Mouse (Mus musculus): ENCODE measurements around the gene Gm49337. TPM values are rescaled to one million over a fixed set of nuclear protein-coding genes. Genes with fewer than 3 reads are reported as not detected.

Gene Gm49337
- not detected in 2 replicates for polyA plus RNA-seq (2015; fragmentation: Nextera tagmentation; extraction: Ambion mirVana)

- no peak for ATAC-seq (ENCODE audit: low FRiP score)
- H3K27me3 ChIP-seq = no peaks in the 10 kb centered on the region
- 82% methylated on average over 6 of the region's 6 CpGs for WGBS
- no peak within 1 kb of the TSS for H3K9ac ChIP-seq
- no peaks in the 10 kb centered on the region for H3K9me3 ChIP-seq
- H3K4me2 ChIP-seq = no peak within 1 kb of the TSS
- H3K4me3 ChIP-seq = no peak within 1 kb of the TSS
- no peaks in the 10 kb centered on the region for H3K36me3 ChIP-seq
- no peak within 1 kb of the TSS for H3K27ac ChIP-seq
- peaks cover 28% of the 10 kb centered on the region for H3K4me1 ChIP-seq (replicated peaks)
Observed at GRCm38 (mm10) chr4:116173072-116173471, at the start of gene Gm49337, which contains the start of gene 1700042G07Rik. Gene Gm49337 (plus strand): TSS chr4:116173384. Gene 1700042G07Rik (plus strand): TSS chr4:116173372.

DNA sequence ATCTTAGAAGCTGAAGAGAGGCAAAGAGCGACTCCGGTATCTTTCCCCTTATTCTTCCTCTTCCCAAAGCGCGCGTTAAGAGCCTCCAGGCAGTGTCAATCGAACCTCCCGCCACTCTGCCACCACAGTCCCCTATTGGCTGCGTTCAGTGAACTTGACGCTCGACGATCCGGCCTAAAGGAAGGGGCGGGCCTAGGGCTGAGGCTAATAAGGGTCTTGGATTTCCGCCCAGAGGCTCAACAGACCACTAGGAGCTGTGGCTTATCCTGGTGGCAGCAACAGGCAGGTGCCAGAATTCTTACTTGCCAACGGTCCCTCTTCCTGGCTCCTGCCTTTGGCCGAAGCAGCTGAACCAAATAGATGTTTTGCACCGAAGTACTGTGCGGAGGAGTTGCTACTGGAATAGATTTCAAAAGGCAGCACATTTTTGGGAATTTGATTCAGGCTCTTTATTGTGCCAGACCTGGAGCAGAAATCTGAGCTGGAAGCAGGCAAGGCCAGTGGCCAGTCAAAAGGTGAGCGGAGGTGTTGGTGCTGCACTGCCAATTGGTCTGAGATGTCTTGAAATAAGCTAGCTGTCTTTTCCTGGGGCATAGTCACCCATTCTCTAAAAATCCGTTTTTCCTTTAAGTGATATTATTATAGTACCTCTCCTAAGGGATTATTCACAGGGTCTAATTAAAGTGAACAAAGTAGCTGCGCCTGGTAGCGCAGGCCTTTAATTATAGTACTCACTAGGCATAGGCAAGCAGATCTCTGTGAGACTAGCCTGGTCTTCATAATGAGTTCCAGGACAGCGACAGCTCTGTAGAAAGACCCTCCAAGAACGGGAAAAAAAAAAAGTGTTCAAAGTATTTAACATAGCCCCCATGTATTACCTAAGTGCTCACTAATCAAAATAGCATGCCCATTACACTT is 49.3 kb upstream of the Gm49337 start, which contains the start of the genes Rad54l and Pomgnt1:
TSS of gene Rad54l (minus strand) at position 89 of the 918 bp plus-strand sequence.
TSS of gene Pomgnt1 (plus strand) at position 239 of the 918 bp plus-strand sequence.
- WGBS = 7% methylated on average over 24 of the region's 24 CpGs
- peak within 1 kb of the TSS; percentile 74 for H3K9ac ChIP-seq
- peak within 1 kb of the TSS; percentile 63 for H3K27ac ChIP-seq
- H3K27me3 ChIP-seq = no peaks in the 10 kb centered on the region
- H3K36me3 ChIP-seq = no peaks in the 10 kb centered on the region
- peak within 1 kb of the TSS; percentile 54 for H3K4me3 ChIP-seq
- H3K4me2 ChIP-seq = peak within 1 kb of the TSS; percentile 70
- peak; percentile 98 for ATAC-seq (ENCODE audit: low FRiP score)
- H3K9me3 ChIP-seq = no peaks in the 10 kb centered on the region
- peaks cover 20% of the 10 kb centered on the region for H3K4me1 ChIP-seq (replicated peaks)

DNA sequence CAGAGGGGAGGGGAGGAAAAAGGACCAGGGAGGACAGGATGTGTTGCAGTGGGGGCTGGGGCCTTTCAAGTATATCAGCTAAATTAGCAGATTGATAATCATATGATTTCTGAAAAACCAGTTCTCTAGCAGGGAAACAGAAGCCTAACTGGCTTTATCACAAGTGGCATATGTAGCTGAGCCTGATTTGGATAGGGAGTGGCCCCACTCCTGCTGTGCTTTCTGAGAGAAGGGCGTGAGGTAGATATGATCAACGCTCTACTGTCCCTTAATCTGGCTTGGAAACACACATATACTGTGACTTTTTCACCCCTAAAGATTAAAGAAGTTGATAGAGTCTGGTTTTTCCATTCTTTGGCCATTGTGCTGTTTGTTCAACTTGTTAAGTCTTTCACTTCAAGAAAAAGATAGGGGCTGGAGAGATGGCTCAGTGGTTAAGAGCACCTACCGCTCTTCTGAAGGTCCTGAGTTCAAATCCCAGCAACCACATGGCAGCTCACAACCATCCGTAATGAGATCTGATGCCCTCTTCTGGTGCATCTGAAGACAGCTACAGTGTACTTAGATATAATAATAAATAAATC is 47.3 kb upstream of the Gm49337 start:
- 96% methylated on average over 4 of the region's 4 CpGs for WGBS
- H3K27me3 ChIP-seq = no peaks in the 10 kb centered on the region
- H3K27ac ChIP-seq = no peak overlapping the region
- H3K9me3 ChIP-seq = no peaks in the 10 kb centered on the region
- no peaks in the 10 kb centered on the region for H3K36me3 ChIP-seq
- no peak overlapping the region for H3K4me3 ChIP-seq
- no peak overlapping the region for H3K9ac ChIP-seq
- no peak for ATAC-seq (ENCODE audit: low FRiP score)
- H3K4me2 ChIP-seq = no peak overlapping the region
- H3K4me1 ChIP-seq (replicated peaks) = peaks cover 20% of the 10 kb centered on the region

- Histone ChIP-seq H3K4me3 (no peak overlapping the region), H3K27me3 (no peaks in the 10 kb centered on the region), H3K27ac (peak overlapping the region; percentile 35; the same call in 1 of the 2 replicates), H3K4me1 (replicated peaks) (peaks cover 17% of the 10 kb centered on the region), H3K4me2 (no peak overlapping the region), H3K36me3 (no peaks in the 10 kb centered on the region), H3K9ac (peak overlapping the region; percentile 51), H3K9me3 (no peaks in the 10 kb centered on the region)
- ATAC-seq (ENCODE audit: low FRiP score) = no peak
- WGBS = 56% methylated on average over 6 of the region's 6 CpGs
Observed at GRCm38 (mm10) chr4:116127956-116128355, 45.2 kb upstream of the Gm49337 start.

GRCm38 (mm10) chr4:116133126-116133525 is 40.1 kb upstream of the Gm49337 start:
- Histone ChIP-seq H3K9me3 (no peaks in the 10 kb centered on the region), H3K4me2 (no peak overlapping the region), H3K27ac (no peak overlapping the region), H3K27me3 (no peaks in the 10 kb centered on the region), H3K9ac (0 out of 2 replicates have a peak overlapping the region, but pooled peaks have one; percentile 31), H3K4me1 (replicated peaks) (no peaks in the 10 kb centered on the region), H3K36me3 (no peaks in the 10 kb centered on the region), H3K4me3 (no peak overlapping the region)
- WGBS = 82% methylated on average over 4 of the region's 4 CpGs
- ATAC-seq (ENCODE audit: low FRiP score) = no peak

- H3K27me3 ChIP-seq = no peaks in the 10 kb centered on the region
- H3K9ac ChIP-seq = no peak overlapping the region
- ATAC-seq (ENCODE audit: low FRiP score) = no peak
- H3K36me3 ChIP-seq = no peaks in the 10 kb centered on the region
- no peaks in the 10 kb centered on the region for H3K4me1 ChIP-seq (replicated peaks)
- WGBS = 40% methylated on average over 2 of the region's 2 CpGs
- no peak overlapping the region for H3K27ac ChIP-seq
- H3K4me3 ChIP-seq = no peak overlapping the region
- H3K9me3 ChIP-seq = no peaks in the 10 kb centered on the region
- no peak overlapping the region for H3K4me2 ChIP-seq
Observed at GRCm38 (mm10) chr4:116134990-116135389, 38.2 kb upstream of the Gm49337 start.

DNA sequence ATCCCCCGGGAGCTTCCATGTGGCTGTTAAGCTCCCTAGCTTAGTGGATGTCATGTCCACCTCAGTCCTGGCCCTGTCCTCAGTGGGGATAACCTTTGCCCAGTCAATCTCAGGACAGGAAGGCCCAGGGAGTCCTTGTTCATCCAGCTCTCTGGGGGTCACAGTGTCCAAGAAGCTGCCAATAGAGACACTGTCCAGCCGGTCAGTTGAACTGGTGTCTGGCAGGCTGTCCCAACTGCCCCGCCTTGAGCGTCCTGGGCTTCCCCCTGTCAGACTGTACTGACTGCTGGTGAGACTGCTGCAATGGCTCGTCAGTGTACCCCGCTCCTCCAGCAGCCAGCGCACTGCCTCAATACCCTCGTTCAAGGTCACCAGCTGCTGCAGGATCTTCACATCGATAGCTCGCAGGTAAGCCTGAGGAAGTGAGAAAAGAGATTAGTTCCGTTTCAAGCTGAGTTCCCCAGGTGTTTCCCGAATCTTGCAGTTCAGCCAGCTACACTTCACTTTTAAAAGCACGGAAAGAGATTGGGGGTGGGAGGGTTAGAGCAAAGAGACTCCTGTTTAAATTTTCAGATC is 35.7 kb upstream of the Gm49337 start:
- WGBS = 59% methylated on average over 13 of the region's 13 CpGs
- no peaks in the 10 kb centered on the region for H3K4me1 ChIP-seq (replicated peaks)
- H3K27ac ChIP-seq = no peak overlapping the region
- ATAC-seq (ENCODE audit: low FRiP score) = no peak
- no peak overlapping the region for H3K4me3 ChIP-seq
- H3K9me3 ChIP-seq = no peaks in the 10 kb centered on the region
- H3K9ac ChIP-seq = no peak overlapping the region
- H3K27me3 ChIP-seq = peaks cover 11% of the 10 kb centered on the region; the same call in 1 of the 2 replicates
- H3K36me3 ChIP-seq = no peaks in the 10 kb centered on the region
- H3K4me2 ChIP-seq = no peak overlapping the region

GRCm38 (mm10) chr4:116140801-116141574 is 32.2 kb upstream of the Gm49337 start:
- ATAC-seq (ENCODE audit: low FRiP score) = no peak
- Histone ChIP-seq H3K4me3 (no peak overlapping the region), H3K9me3 (no peaks in the 10 kb centered on the region)

DNA sequence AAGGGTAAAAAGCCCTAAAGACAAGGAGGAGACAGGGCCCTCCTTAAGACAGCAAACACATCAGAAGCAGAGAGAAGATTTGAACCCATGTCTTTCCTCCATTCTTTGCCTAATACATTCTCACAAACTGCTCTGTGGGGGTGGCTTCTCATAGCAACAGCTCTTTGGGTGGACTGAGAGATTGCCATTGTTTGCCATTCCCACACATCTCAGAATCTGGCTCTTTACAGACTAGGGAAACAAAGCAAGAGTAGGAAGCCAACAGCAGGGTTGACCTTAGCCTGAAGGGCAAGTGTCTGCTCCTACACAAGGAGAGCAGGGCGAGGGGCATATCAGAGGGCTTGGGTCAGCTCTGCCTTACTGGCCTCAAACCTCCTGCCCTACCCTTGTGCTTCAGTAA is 31.4 kb upstream of the Gm49337 start:
- no peak overlapping the region for H3K9ac ChIP-seq
- H3K36me3 ChIP-seq = no peaks in the 10 kb centered on the region
- no peak overlapping the region for H3K27ac ChIP-seq
- no peak for ATAC-seq (ENCODE audit: low FRiP score)
- 62% methylated on average over 1 of the region's 1 CpGs for WGBS
- no peak overlapping the region for H3K4me3 ChIP-seq
- no peaks in the 10 kb centered on the region for H3K9me3 ChIP-seq
- no peak overlapping the region for H3K4me2 ChIP-seq
- H3K4me1 ChIP-seq (replicated peaks) = peaks cover 22% of the 10 kb centered on the region
- H3K27me3 ChIP-seq = peaks cover 26% of the 10 kb centered on the region

More at GRCm38 (mm10) chr4:116140801-116141574, 32.2 kb upstream of the Gm49337 start:
- Histone ChIP-seq H3K4me2 (no peak overlapping the region), H3K27ac (no peak overlapping the region), H3K36me3 (no peaks in the 10 kb centered on the region), H3K9ac (no peak overlapping the region), H3K27me3 (peaks cover 26% of the 10 kb centered on the region), H3K4me1 (replicated peaks) (peaks cover 22% of the 10 kb centered on the region)
- WGBS = 81% methylated on average over 7 of the region's 7 CpGs

GRCm38 (mm10) chr4:116142269-116142668 is 30.9 kb upstream of the Gm49337 start:
- Histone ChIP-seq H3K27me3 (peaks cover 26% of the 10 kb centered on the region), H3K9me3 (no peaks in the 10 kb centered on the region), H3K4me2 (no peak overlapping the region), H3K4me3 (no peak overlapping the region), H3K36me3 (no peaks in the 10 kb centered on the region), H3K27ac (no peak overlapping the region), H3K4me1 (replicated peaks) (peaks cover 22% of the 10 kb centered on the region), H3K9ac (no peak overlapping the region)
- ATAC-seq (ENCODE audit: low FRiP score) = no peak
- 58% methylated on average over 7 of the region's 7 CpGs for WGBS

DNA sequence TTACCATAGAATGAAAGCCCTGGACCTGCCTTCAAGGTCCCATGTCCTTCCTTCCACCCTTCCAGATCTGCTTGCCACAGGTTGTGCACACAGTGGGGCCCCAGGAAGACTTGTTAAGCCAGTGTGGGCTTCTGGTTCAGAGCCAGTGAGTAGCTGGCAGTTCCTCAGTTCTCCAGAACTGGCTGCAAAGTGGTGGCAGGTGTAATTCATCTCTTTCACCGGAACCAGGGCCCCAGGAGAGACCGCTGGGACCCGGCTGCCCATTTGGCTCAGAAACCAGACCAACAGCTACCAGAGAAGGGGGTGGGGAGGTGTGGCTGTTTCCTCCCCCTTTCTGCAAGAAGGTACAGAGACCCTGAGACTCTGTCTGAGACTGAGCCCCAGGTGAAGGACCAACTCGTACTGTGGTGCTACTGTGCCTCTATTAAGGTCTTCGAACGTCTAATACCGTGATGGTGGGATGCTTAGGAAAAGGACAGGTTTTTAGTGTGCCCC is 29.8 kb upstream of the Gm49337 start:
- WGBS = 16% methylated on average over 7 of the region's 7 CpGs
- 0 out of 2 replicates have a peak, but pooled peaks have one; percentile 37 for ATAC-seq (ENCODE audit: low FRiP score)
- Histone ChIP-seq H3K4me3 (peak overlapping the region; percentile 60), H3K4me1 (replicated peaks) (peaks cover 22% of the 10 kb centered on the region), H3K36me3 (no peaks in the 10 kb centered on the region), H3K4me2 (peak overlapping the region; percentile 94), H3K9ac (peak overlapping the region; percentile 78; the same call in 1 of the 2 replicates), H3K27ac (no peak overlapping the region), H3K27me3 (peaks cover 26% of the 10 kb centered on the region), H3K9me3 (no peaks in the 10 kb centered on the region)
